Mouse (Mus musculus) cerebellum, adult 2 months (tissue): ENCODE results near the gene Actr10.

ENCODE experiments used
- CTCF ChIP-seq: fragments of 200-500 bp; IDR thresholded peaks from 2 replicates; pipeline ENCODE4 v1.5.1; 2011; ENCODE audit warnings: low read depth, mild to moderate bottlenecking, control low read depth, low read length, moderate library complexity, borderline replicate concordance; ENCODE audit not compliant: insufficient read depth
- POLR2A ChIP-seq: fragments of 200-500 bp; IDR thresholded peaks from 2 replicates; pipeline ENCODE4 v1.6.1; 2011; ENCODE audit warnings: low read length, control low read depth, borderline replicate concordance; ENCODE audit not compliant: insufficient read depth

- TF ChIP-seq CTCF (no peak), POLR2A (no peak)
Observed at GRCm38 (mm10) chr12:71006901-71007300, 69.2 kb downstream of the Actr10 start.
